Mouse (Mus musculus): ENCODE data around the gene Masp2. TPM values are rescaled to one million over a fixed set of nuclear protein-coding genes. Genes with fewer than 3 reads are reported as not detected.

Gene Masp2
- polyA plus RNA-seq, 1 experiment from 2014 or later = 0.63 TPM

Other genes with a start within 250 kb of the Masp2 start
- gene Ubiad1, start 157.8 kb upstream of the Masp2 start, polyA plus RNA-seq (2015; fragmentation: Nextera tagmentation; extraction: Ambion mirVana) = 17.3 and 18.7 TPM in 2 replicates
- gene Mtor, start 153.9 kb upstream of the Masp2 start, polyA plus RNA-seq (2015; fragmentation: Nextera tagmentation; extraction: Ambion mirVana) = 21.9 and 24.0 TPM in 2 replicates
- gene Angptl7, start 102.1 kb upstream of the Masp2 start, polyA plus RNA-seq (2015; fragmentation: Nextera tagmentation; extraction: Ambion mirVana) = 0.37 and 0.41 TPM in 2 replicates
- gene Exosc10, start 44.1 kb upstream of the Masp2 start, polyA plus RNA-seq (2015; fragmentation: Nextera tagmentation; extraction: Ambion mirVana) = 84.0 and 87.3 TPM in 2 replicates
- 150 and 162 TPM in 2 replicates for gene Srm, start 11.1 kb upstream of the Masp2 start, polyA plus RNA-seq (2015; fragmentation: Nextera tagmentation; extraction: Ambion mirVana)
- 364 and 366 TPM in 2 replicates for gene Tardbp, start 24.5 kb downstream of the Masp2 start, polyA plus RNA-seq (2015; fragmentation: Nextera tagmentation; extraction: Ambion mirVana)
- not detected in 2 replicates for gene Gm572, start 40.8 kb downstream of the Masp2 start, polyA plus RNA-seq (2015; fragmentation: Nextera tagmentation; extraction: Ambion mirVana)
- 1.3 and 1.9 TPM in 2 replicates for gene Casz1, start 201.9 kb downstream of the Masp2 start, polyA plus RNA-seq (2015; fragmentation: Nextera tagmentation; extraction: Ambion mirVana)